In genomic region chr7:98697496-98697895, GRCm38 (mm10) we compare ENCODE assay signal across 8 mouse cellular contexts. TPM values are rescaled to one million over a fixed set of nuclear protein-coding genes. Genes with fewer than 3 reads are reported as not detected.
DNase-seq lines count a peak whose midpoint lies in the region; ATAC-seq and TF ChIP-seq lines count a peak whose summit lies in the region.

No protein-coding gene starts in this region.

- no peak for TF ChIP-seq EP300 in lung, postnatal 0 days (IDR thresholded peaks at IDR 0.05)

- no peak for ATAC-seq in kidney, embryonic 16.5 days (ENCODE audit: low FRiP score, low TSS enrichment)
- ATAC-seq in lung, postnatal 0 days, result no peak

- no peaks in the 10 kb centered on the region for H3K27me3 ChIP-seq in kidney, embryonic 16.5 days (ENCODE audit: insufficient read depth, low read length)
- no peaks in the 10 kb centered on the region for H3K27me3 ChIP-seq in E14TG2a.4 (ENCODE audit: insufficient read depth, low read length)
- H3K27me3 ChIP-seq in lung, postnatal 0 days (replicated peaks; ENCODE audit: insufficient read depth, low read length), result no peaks in the 10 kb centered on the region

- no peaks in the 10 kb centered on the region for H3K36me3 ChIP-seq in kidney, embryonic 16.5 days (ENCODE audit: insufficient read depth, low read length)
- H3K36me3 ChIP-seq in E14TG2a.4 (ENCODE audit: insufficient read depth, low read length), result peaks cover 9% of the 10 kb centered on the region; the same call in 1 of the 2 replicates
- no peaks in the 10 kb centered on the region for H3K36me3 ChIP-seq in lung, postnatal 0 days (ENCODE audit: insufficient read depth, low read length)

- H3K4me1 ChIP-seq in kidney, embryonic 16.5 days (ENCODE audit: insufficient read depth, low read length), result peaks cover 24% of the 10 kb centered on the region
- peaks cover 16% of the 10 kb centered on the region for H3K4me1 ChIP-seq in E14TG2a.4 (replicated peaks; ENCODE audit: low read depth, low read length)
- H3K4me1 ChIP-seq in lung, postnatal 0 days (ENCODE audit: insufficient read depth, low read depth, low read length), result peaks cover 5% of the 10 kb centered on the region; the same call in 1 of the 2 replicates

- H3K9ac ChIP-seq in kidney, embryonic 16.5 days (replicated peaks; ENCODE audit: low read length), result no peak overlapping the region
- H3K9ac ChIP-seq in lung, postnatal 0 days (replicated peaks; ENCODE audit: low read depth), result no peak overlapping the region

- H3K4me2 ChIP-seq in kidney, embryonic 16.5 days (replicated peaks; ENCODE audit: low read depth, low read length), result no peak overlapping the region
- H3K4me2 ChIP-seq in lung, postnatal 0 days (replicated peaks; ENCODE audit: low read depth, low read length), result no peak overlapping the region

- H3K9me3 ChIP-seq in kidney, embryonic 16.5 days (ENCODE audit: low read length), result no peaks in the 10 kb centered on the region
- no peaks in the 10 kb centered on the region for H3K9me3 ChIP-seq in E14TG2a.4 (ENCODE audit: low read length)
- H3K9me3 ChIP-seq in lung, postnatal 0 days (ENCODE audit: low read length), result no peaks in the 10 kb centered on the region

- 10% methylated on average over 2 of the region's 2 CpGs for WGBS in kidney, embryonic 16.5 days
- WGBS in lung, postnatal 0 days, result 9% methylated on average over 2 of the region's 2 CpGs

- peak; percentile 57 for TF ChIP-seq CTCF in E14TG2a.4 (conservative IDR thresholded peaks at IDR 0.05; ENCODE audit: low read length)
- TF ChIP-seq CTCF in lung, postnatal 0 days (IDR thresholded peaks at IDR 0.05), result peak; percentile 74

- DNase-seq in cerebellum, postnatal 10 days, result peak; percentile 59 to 62
- no peak for DNase-seq in cerebellum, postnatal 36 days
- peak; percentile 38 to 48 for DNase-seq in kidney, postnatal 25 days
- DNase-seq in lung, postnatal 0 days (ENCODE audit: low spot score), result peak; percentile 62
- no peak for DNase-seq in right cerebral cortex, postnatal 10 days (ENCODE audit: low spot score in 2 of 2)
- DNase-seq in frontal cortex, adult 2 months (ENCODE audit: extremely low spot score in 1 of 2, low spot score in 1 of 2), result no peak

- no peak overlapping the region for H3K27ac ChIP-seq in kidney, embryonic 16.5 days (ENCODE audit: low read length)
- H3K27ac ChIP-seq in lung, postnatal 0 days (ENCODE audit: low read length), result no peak overlapping the region

- no peak overlapping the region for H3K4me3 ChIP-seq in kidney, embryonic 16.5 days (ENCODE audit: low read length)
- no peak overlapping the region for H3K4me3 ChIP-seq in E14TG2a.4 (replicated peaks; ENCODE audit: low read length)
- H3K4me3 ChIP-seq in lung, postnatal 0 days (ENCODE audit: low read depth, low read length), result no peak overlapping the region

RNA-seq across cellular contexts. Expression of gene Thap12, which starts 5.4 kb away (rescaled TPM):
- polyA plus RNA-seq in kidney, embryonic 16.5 days (2015; fragmentation: Nextera tagmentation; extraction: Ambion mirVana), result 53.7 and 54.4 TPM in 2 replicates
- 31.8 and 34.2 TPM in 2 replicates for polyA plus RNA-seq in lung, postnatal 0 days (2015; fragmentation: Nextera tagmentation; extraction: Ambion mirVana)
- 43.7 and 45.4 TPM in 2 replicates for polyA plus RNA-seq in frontal cortex, adult 2 months (2012; rRNA removed)

RNA-seq across cellular contexts. Expression of gene Emsy, which starts 40.9 kb away (rescaled TPM):
- 29.1 and 39.4 TPM in 2 replicates for polyA plus RNA-seq in kidney, embryonic 16.5 days (2015; fragmentation: Nextera tagmentation; extraction: Ambion mirVana)
- 8.6 and 10.2 TPM in 2 replicates for polyA plus RNA-seq in lung, postnatal 0 days (2015; fragmentation: Nextera tagmentation; extraction: Ambion mirVana)
- 52.1 and 55.5 TPM in 2 replicates for polyA plus RNA-seq in frontal cortex, adult 2 months (2012; rRNA removed)

Comparison
In these comparisons a context has a peak if more than half of its experiments do, and no peak if none do; other contexts are left out.
1. DNase-seq: peak in cerebellum, postnatal 10 days (2 of 2), kidney, postnatal 25 days (2 of 2) and lung, postnatal 0 days (single experiment); none in cerebellum, postnatal 36 days (0 of 2), right cerebral cortex, postnatal 10 days (0 of 2) and frontal cortex, adult 2 months (0 of 2).